Mouse (Mus musculus) embryonic facial prominence, embryonic 14.5 days (tissue): Measurements from ENCODE around the gene Ppid. TPM values are rescaled to one million over a fixed set of nuclear protein-coding genes. Genes with fewer than 3 reads are reported as not detected.
A peak's percentile ranks its signal among the peaks of the same experiment; 100 is the strongest.

Experiments
- ATAC-seq: fragments of 200-750 bp; cut with Nextera tagmentation; 2 replicates; pipeline ENCODE4 v1.8.0; 2017; ENCODE audit warnings: low read depth, moderate number of reproducible peaks, moderate TSS enrichment
- DNase-seq: peaks from one replicate; pipeline ENCODE4 v3.0.0-alpha.2; 2015; ENCODE audit warnings: low spot score
- H3K27ac ChIP-seq: fragments of 300-500 bp; sonication (generic); replicated peaks from 2 replicates; pipeline ENCODE4 v1.5.1; 2014; ENCODE audit warnings: low read depth, mild to moderate bottlenecking, low read length, moderate library complexity
- H3K27me3 ChIP-seq: fragments of 300-500 bp; sonication (generic); replicated peaks from 2 replicates; pipeline ENCODE4 v1.6.1; 2014; ENCODE audit warnings: low read length; ENCODE audit not compliant: control insufficient read depth, insufficient read depth
- H3K36me3 ChIP-seq: fragments of 300-500 bp; sonication (generic); 2 replicates; pipeline ENCODE4 v1.6.1; 2014; ENCODE audit warnings: low read length, mixed read lengths; ENCODE audit not compliant: control insufficient read depth, insufficient read depth
- H3K4me1 ChIP-seq: fragments of 300-500 bp; sonication (generic); 2 replicates; pipeline ENCODE4 v1.6.1; 2014; ENCODE audit warnings: antibody characterized with exemption, low read length; ENCODE audit not compliant: control insufficient read depth, insufficient read depth
- H3K4me2 ChIP-seq: fragments of 300-500 bp; sonication (generic); 2 replicates; pipeline ENCODE4 v1.6.1; 2014; ENCODE audit warnings: low read depth, mild to moderate bottlenecking, low read length, moderate library complexity, mixed read lengths
- H3K4me3 ChIP-seq: fragments of 300-500 bp; sonication (generic); 2 replicates; pipeline ENCODE4 v1.5.1; 2014; ENCODE audit warnings: low read depth, mild to moderate bottlenecking, low read length
- H3K9ac ChIP-seq: fragments of 300-500 bp; sonication (generic); 2 replicates; pipeline ENCODE4 v1.6.1; 2014; ENCODE audit warnings: low read depth, mild to moderate bottlenecking, low read length, moderate library complexity, mixed read lengths
- H3K9me3 ChIP-seq: fragments of 300-500 bp; sonication (generic); 2 replicates; pipeline ENCODE4 v1.6.1; 2016; ENCODE audit warnings: low read length; ENCODE audit not compliant: control insufficient read depth
- WGBS: fragments of 180-500 bp; shearing (Covaris S2); extraction: QIAGEN DNeasy Blood & Tissue Kit; methylation state at CpG from one replicate; pipeline ENCODE4 v1.1.7; 2014; 5-methylcytosine and 5-hydroxymethylcytosine counted together
- polyA plus RNA-seq: library from polyadenylated mRNA; unstranded; fragments of >200 nt; fragmentation: Nextera tagmentation; extraction: Ambion mirVana; gene quantifications from 2 replicates; pipeline ENCODE4 v1.2.1, GENCODE M21; 2014

Gene Ppid
- polyA plus RNA-seq, 1 experiment from 2014 or later, result 155 TPM

DNA sequence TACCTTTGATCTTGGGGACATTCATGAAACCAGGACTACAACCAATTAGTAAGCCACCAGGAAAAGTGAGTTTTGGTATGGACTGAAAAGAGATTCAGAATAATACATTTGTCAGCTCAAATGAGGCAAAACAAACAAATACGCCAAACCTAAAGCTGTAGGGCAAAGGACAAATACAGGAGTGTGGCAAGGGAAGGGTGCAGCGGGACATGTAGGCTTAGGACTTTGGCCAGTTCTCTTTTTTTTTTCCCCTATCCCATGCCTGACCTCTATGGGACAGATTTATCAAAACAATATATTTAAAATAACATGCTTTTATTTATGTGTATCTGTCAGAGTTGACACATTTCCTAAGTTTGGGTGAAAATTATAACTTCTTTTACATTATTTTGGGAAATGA, 18.7 kb downstream of the Ppid start:
- 93% methylated on average over 2 of the region's 2 CpGs for WGBS
- Histone ChIP-seq H3K4me1 (no peaks in the 10 kb centered on the region), H3K4me2 (no peak overlapping the region), H3K27me3 (no peaks in the 10 kb centered on the region), H3K4me3 (no peak overlapping the region), H3K36me3 (peaks cover 65% of the 10 kb centered on the region), H3K9me3 (0 out of 2 replicates have a peak, but pooled peaks cover 4% of the 10 kb centered on the region), H3K27ac (no peak overlapping the region), H3K9ac (no peak overlapping the region)
- no peak for DNase-seq
- ATAC-seq, result no peak

- peak overlapping the region; percentile 76 for H3K4me2 ChIP-seq
- peaks cover 6% of the 10 kb centered on the region; the same call in 1 of the 2 replicates for H3K4me1 ChIP-seq
- peaks cover 21% of the 10 kb centered on the region for H3K36me3 ChIP-seq
- no peaks in the 10 kb centered on the region for H3K27me3 ChIP-seq
- ATAC-seq, result no peak
- 25% methylated on average over 10 of the region's 10 CpGs for WGBS
- H3K27ac ChIP-seq, result no peak overlapping the region
- peak overlapping the region; percentile 71 for H3K9ac ChIP-seq
- H3K9me3 ChIP-seq, result 0 out of 2 replicates have a peak, but pooled peaks cover 3% of the 10 kb centered on the region
- H3K4me3 ChIP-seq, result peak overlapping the region; percentile 87
- no peak for DNase-seq
These were observed 36.5 kb downstream of the Ppid start for GRCm38 (mm10) chr3:79627484-79628181.

GRCm38 (mm10) chr3:79628182-79628560, 37.0 kb downstream of the Ppid start:
- peaks cover 21% of the 10 kb centered on the region for H3K36me3 ChIP-seq
- peak overlapping the region; percentile 65; the same call in 1 of the 2 replicates for H3K27ac ChIP-seq
- peaks cover 6% of the 10 kb centered on the region; the same call in 1 of the 2 replicates for H3K4me1 ChIP-seq
- no peak for DNase-seq
- no peaks in the 10 kb centered on the region for H3K27me3 ChIP-seq
- peak overlapping the region; percentile 76 for H3K4me2 ChIP-seq
- ATAC-seq, result no peak
- H3K9me3 ChIP-seq, result 0 out of 2 replicates have a peak, but pooled peaks cover 3% of the 10 kb centered on the region
- peak overlapping the region; percentile 71 for H3K9ac ChIP-seq
- peak overlapping the region; percentile 87 for H3K4me3 ChIP-seq
- WGBS, result under 1% methylated on average over 9 of the region's 9 CpGs

DNA sequence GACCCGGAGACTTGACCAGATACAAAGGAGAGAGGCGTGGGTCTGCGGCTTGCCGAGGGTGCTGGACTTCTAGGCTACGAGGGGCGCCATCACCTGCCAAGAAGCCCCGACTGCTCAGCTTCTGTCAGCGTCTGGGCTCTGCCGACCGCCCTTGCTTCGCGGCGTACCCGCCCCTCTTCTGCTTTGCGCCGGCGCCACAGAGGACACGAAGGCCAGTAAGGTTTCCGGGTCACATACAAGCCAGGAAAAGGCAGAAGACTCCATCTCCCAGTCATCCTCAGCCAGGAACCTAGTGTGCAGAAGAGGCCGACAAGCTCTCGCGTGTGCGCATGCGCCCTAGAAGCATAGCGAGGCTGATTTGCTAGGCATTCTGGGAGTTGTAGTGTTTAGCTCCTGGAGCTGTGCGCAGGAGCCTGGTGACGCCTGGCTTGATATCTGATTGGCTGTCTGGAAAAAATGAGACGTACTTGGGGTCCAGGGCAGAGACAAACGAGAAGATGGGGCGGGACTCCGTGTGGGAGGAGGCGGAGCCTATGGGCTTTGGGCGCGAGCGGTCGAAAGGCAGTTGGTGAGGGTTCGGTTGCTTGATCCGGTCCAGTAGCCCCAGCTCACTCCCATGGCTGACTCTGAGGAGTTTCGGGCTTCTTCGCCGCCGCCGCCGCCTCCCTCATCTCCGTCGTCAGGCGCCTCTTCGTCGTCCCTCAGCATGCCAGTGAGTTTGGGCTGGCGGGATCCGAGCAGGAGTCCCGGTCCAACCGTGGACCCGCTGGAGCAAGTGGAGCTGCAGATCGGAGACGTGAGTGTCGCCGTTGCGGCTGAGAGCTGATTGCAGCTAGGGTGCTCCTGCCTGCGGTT, 37.6 kb downstream of the Ppid start, which contains the start of gene 4930579G24Rik:
Gene 4930579G24Rik, plus strand, starts transcription at position 519 of the 855 bp plus-strand sequence.
- ATAC-seq (peak; percentile 99), DNase-seq (peak; percentile 100)
- Histone ChIP-seq H3K4me3 (peak within 1 kb of the TSS; percentile 87), H3K4me1 (peaks cover 6% of the 10 kb centered on the region; the same call in 1 of the 2 replicates), H3K27ac (peak within 1 kb of the TSS; percentile 90), H3K27me3 (no peaks in the 10 kb centered on the region), H3K36me3 (peaks cover 25% of the 10 kb centered on the region), H3K4me2 (peak within 1 kb of the TSS; percentile 76), H3K9me3 (0 out of 2 replicates have a peak, but pooled peaks cover 3% of the 10 kb centered on the region), H3K9ac (peak within 1 kb of the TSS; percentile 86)
- under 1% methylated on average over 52 of the region's 60 CpGs for WGBS

DNA sequence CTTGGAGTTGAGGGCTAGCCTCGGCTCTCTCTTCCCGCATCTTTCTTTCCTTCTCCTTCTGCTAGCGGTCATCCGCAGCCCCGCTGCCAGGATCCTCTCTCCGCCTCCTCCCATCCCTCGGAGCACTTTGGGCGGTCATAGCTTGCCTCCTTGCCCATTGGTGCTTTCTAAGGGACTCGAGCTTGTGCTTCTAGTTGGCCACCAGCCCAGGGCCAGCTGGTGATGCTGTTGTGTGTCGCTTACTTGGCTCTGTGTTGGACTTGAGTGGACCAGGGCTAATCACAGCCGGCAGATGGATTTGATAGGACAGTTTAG, 38.2 kb downstream of the Ppid start, which contains the start of gene Etfdh:
Gene Etfdh, minus strand, starts transcription at position 85 of the 315 bp plus-strand sequence.
- Histone ChIP-seq H3K4me3 (peak within 1 kb of the TSS; percentile 87), H3K4me2 (peak within 1 kb of the TSS; percentile 76), H3K4me1 (peaks cover 6% of the 10 kb centered on the region; the same call in 1 of the 2 replicates), H3K27ac (peak within 1 kb of the TSS; percentile 90), H3K9ac (peak within 1 kb of the TSS; percentile 86), H3K36me3 (peaks cover 27% of the 10 kb centered on the region), H3K9me3 (0 out of 2 replicates have a peak, but pooled peaks cover 3% of the 10 kb centered on the region), H3K27me3 (no peaks in the 10 kb centered on the region)
- 1% methylated on average over 11 of the region's 11 CpGs for WGBS
- peak; percentile 86 for DNase-seq
- ATAC-seq, result peak; percentile 27

DNA sequence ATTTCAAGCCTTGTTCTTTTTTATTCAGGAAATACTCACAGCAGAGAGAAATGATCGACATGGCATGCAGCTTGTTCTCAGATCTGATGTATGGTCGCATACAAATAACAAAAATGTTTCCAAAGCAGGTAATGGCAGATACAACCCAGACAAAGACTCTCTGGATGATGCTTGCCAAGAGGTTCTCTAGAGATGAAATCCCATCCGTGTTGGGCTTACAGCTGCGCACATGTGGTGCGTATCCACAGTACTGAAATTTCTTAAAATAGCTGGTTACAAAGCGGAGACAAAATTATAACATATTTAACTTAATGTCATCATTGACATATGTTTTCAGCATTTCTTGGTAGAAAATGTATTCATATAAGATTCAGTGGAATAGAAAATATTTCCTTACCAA, 61.0 kb downstream of the Ppid start:
- H3K36me3 ChIP-seq, result no peaks in the 10 kb centered on the region
- DNase-seq (peak; percentile 83), ATAC-seq (peak; percentile 70; the same call in 1 of the 2 replicates)
- no peaks in the 10 kb centered on the region for H3K27me3 ChIP-seq
- no peak overlapping the region for H3K27ac ChIP-seq
- no peak overlapping the region for H3K4me3 ChIP-seq
- H3K9me3 ChIP-seq, result no peaks in the 10 kb centered on the region
- H3K9ac ChIP-seq, result no peak overlapping the region
- WGBS, result 55% methylated on average over 6 of the region's 6 CpGs
- H3K4me1 ChIP-seq, result no peaks in the 10 kb centered on the region
- H3K4me2 ChIP-seq, result no peak overlapping the region

Other genes starting within 250 kb of the Ppid start
- gene Fnip2, start 23.5 kb upstream of the Ppid start, polyA plus RNA-seq, result 2.0 and 2.3 TPM in 2 replicates
- 23.3 and 26.5 TPM in 2 replicates for gene 4930579G24Rik, start 37.7 kb downstream of the Ppid start, polyA plus RNA-seq
- 59.4 and 62.4 TPM in 2 replicates for gene Etfdh, start 38.2 kb downstream of the Ppid start, polyA plus RNA-seq
- gene Rxfp1, start 146.5 kb downstream of the Ppid start, polyA plus RNA-seq, result 0.46 and 0.54 TPM in 2 replicates